ENCODE assay signal across 8 mouse cellular contexts in genomic region chr11:119227591-119227990, GRCm38 (mm10). TPM values are rescaled to one million over a fixed set of nuclear protein-coding genes. Genes with fewer than 3 reads are reported as not detected.
DNase-seq lines count a peak whose midpoint lies in the region; ATAC-seq and TF ChIP-seq lines count a peak whose summit lies in the region.

No protein-coding gene starts in this region.

- peak; percentile 63 to 64 for DNase-seq in cerebellum, postnatal 14 days
- DNase-seq in cerebellum, adult 11 months, result no peak
- no peak for DNase-seq in CH12.LX (ENCODE audit: extremely low read depth)
- DNase-seq in right cerebral cortex, adult 2 months (ENCODE audit: low spot score in 2 of 2), result no peak
- no peak for DNase-seq in urinary bladder, adult 18-20 months (ENCODE audit: low spot score in 2 of 2)
- no peak for DNase-seq in layer of hippocampus, adult 8-10 months (ENCODE audit: low spot score in 2 of 2)

- no peaks in the 10 kb centered on the region for H3K36me3 ChIP-seq in CH12.LX (replicated peaks in 1 of 2; ENCODE audit: control insufficient read depth in 1 of 2, insufficient read depth in 1 of 2, low read length in 1 of 2)
- no peaks in the 10 kb centered on the region for H3K36me3 ChIP-seq in heart, embryonic 13.5 days
- H3K36me3 ChIP-seq in liver, embryonic 16.5 days (ENCODE audit: control insufficient read depth, insufficient read depth), result no peaks in the 10 kb centered on the region

- no peak for TF ChIP-seq RAD21 in CH12.LX (IDR thresholded peaks at IDR 0.05; ENCODE audit: low read depth, low read length)

- in situ Hi-C loops in CH12.LX (cut with MboI; ENCODE audit: low pct_ligation_motif_present, low pct_unique_long_range_greater_than_20kb, low sequenced_read_pairs), result no loop called here

- TF ChIP-seq POLR2A in CH12.LX (IDR thresholded peaks at IDR 0.05; ENCODE audit: low read depth, low read length), result no peak

- H3K4me3 ChIP-seq in CH12.LX (replicated peaks in 1 of 3; ENCODE audit: low read depth in 2 of 3, low read length in 2 of 3, poor library complexity in 1 of 3), result peak overlapping the region; percentile 42 to 71 (median 47)
- peak overlapping the region; percentile 80 for H3K4me3 ChIP-seq in heart, embryonic 13.5 days
- H3K4me3 ChIP-seq in liver, embryonic 16.5 days (ENCODE audit: low read depth, low read length), result peak overlapping the region; percentile 66

- H3K4me2 ChIP-seq in CH12.LX (ENCODE audit: insufficient read depth, low read depth, poor library complexity, severe bottlenecking), result peak overlapping the region; percentile 97
- peak overlapping the region; percentile 100 for H3K4me2 ChIP-seq in heart, embryonic 13.5 days
- peak overlapping the region; percentile 77 for H3K4me2 ChIP-seq in liver, embryonic 16.5 days (ENCODE audit: low read depth, low read length)

- dilution Hi-C loops in CH12.LX (cut with MboI; ENCODE audit: extremely low pct_ligation_motif_present, extremely low pct_unique_long_range_greater_than_20kb, low sequenced_read_pairs), result no loop called here

- peaks cover 3 to 21% of the 10 kb centered on the region in 2 experiments for H3K4me1 ChIP-seq in CH12.LX (ENCODE audit: control insufficient read depth in 1 of 2, insufficient read depth in 2 of 2)
- H3K4me1 ChIP-seq in heart, embryonic 13.5 days, result peaks cover 39% of the 10 kb centered on the region
- peaks cover 9% of the 10 kb centered on the region for H3K4me1 ChIP-seq in liver, embryonic 16.5 days (ENCODE audit: control insufficient read depth, low read depth, low read length)

- no peak overlapping the region for H3K27ac ChIP-seq in CH12.LX (ENCODE audit: insufficient read depth, low read depth)
- peak overlapping the region; percentile 47; the same call in 1 of the 2 replicates for H3K27ac ChIP-seq in heart, embryonic 13.5 days (replicated peaks)
- no peak overlapping the region for H3K27ac ChIP-seq in liver, embryonic 16.5 days (ENCODE audit: low read length)

- H3K27me3 ChIP-seq in CH12.LX (replicated peaks), result peaks cover 95% of the 10 kb centered on the region
- H3K27me3 ChIP-seq in heart, embryonic 13.5 days (replicated peaks), result peaks cover 17% of the 10 kb centered on the region
- H3K27me3 ChIP-seq in liver, embryonic 16.5 days (ENCODE audit: control insufficient read depth, insufficient read depth, low read depth, low read length), result peaks cover 24% of the 10 kb centered on the region

- no peak for ATAC-seq in heart, embryonic 13.5 days (ENCODE audit: extremely low read depth, insufficient number of reproducible peaks, low FRiP score, low TSS enrichment)
- ATAC-seq in liver, embryonic 16.5 days (ENCODE audit: low read depth), result no peak

- H3K9me3 ChIP-seq in CH12.LX (replicated peaks; ENCODE audit: low read length), result peaks cover 5% of the 10 kb centered on the region
- no peaks in the 10 kb centered on the region for H3K9me3 ChIP-seq in heart, embryonic 13.5 days
- H3K9me3 ChIP-seq in liver, embryonic 16.5 days (replicated peaks; ENCODE audit: control insufficient read depth, low read length), result no peaks in the 10 kb centered on the region

- no peak for TF ChIP-seq CTCF in CH12.LX (conservative IDR thresholded peaks at IDR 0.05 in 1 of 2, IDR thresholded peaks at IDR 0.05 in 1 of 2; ENCODE audit: low read depth in 2 of 2, low read length in 2 of 2)

- no peak for TF ChIP-seq EP300 in CH12.LX (IDR thresholded peaks at IDR 0.05; ENCODE audit: low read length)

- H3K9ac ChIP-seq in CH12.LX (ENCODE audit: insufficient read depth, low read depth), result peak overlapping the region; percentile 91
- H3K9ac ChIP-seq in heart, embryonic 13.5 days, result peak overlapping the region; percentile 91
- peak overlapping the region; percentile 61 for H3K9ac ChIP-seq in liver, embryonic 16.5 days (ENCODE audit: low read depth, low read length)

- no peaks in the 10 kb centered on the region for H3K79me2 ChIP-seq in CH12.LX (replicated peaks; ENCODE audit: control insufficient read depth, extremely low read depth, insufficient read depth, poor library complexity, severe bottlenecking)

- WGBS in heart, embryonic 13.5 days, result 2% methylated on average over 12 of the region's 12 CpGs
- WGBS in liver, embryonic 16.5 days (ENCODE audit: insufficient replicate concordance), result 4% methylated on average over 12 of the region's 12 CpGs

TF ChIP-seq in CH12.LX, 34 proteins besides CTCF, POLR2A, EP300 and RAD21:
- TF ChIP-seq ZC3H11A (IDR thresholded peaks at IDR 0.05; ENCODE audit: low read depth, low read length) (no peak), MYC (IDR thresholded peaks at IDR 0.05; ENCODE audit: low read depth, low read length) (0 out of 2 replicates have a peak, but pooled peaks have one; percentile 29), ZMIZ1 (IDR thresholded peaks at IDR 0.05; ENCODE audit: low read depth, low read length) (no peak)

RNA-seq across cellular contexts. Expression of gene Tbc1d16, which starts 0.7 kb away (rescaled TPM):
- 9.4 and 15.9 TPM in 2 replicates for total RNA-seq in CH12.LX (2012; rRNA removed)
- total RNA-seq in CH12.LX (2014; rRNA removed), result 0.65 and 0.79 TPM in 2 replicates
- polyA plus RNA-seq in CH12.LX (2012; ENCODE audit: insufficient read length, low read depth), result 2.4 and 2.7 TPM in 2 replicates
- 9.6 and 9.7 TPM in 2 replicates for polyA plus RNA-seq in heart, embryonic 13.5 days (2015; fragmentation: Nextera tagmentation; extraction: Ambion mirVana)
- polyA plus RNA-seq in liver, embryonic 16.5 days (2015; fragmentation: Nextera tagmentation; extraction: Ambion mirVana), result 1.3 and 1.8 TPM in 2 replicates
- total RNA-seq in layer of hippocampus, adult 8-10 months (2022), result 10 to 100 TPM; 35.4 to 39.4 (median 36.7) TPM

RNA-seq across cellular contexts. Expression of gene Ccdc40, which starts 0.8 kb away (rescaled TPM):
- total RNA-seq in CH12.LX (2012; rRNA removed) (0.80 and 1.3 TPM in 2 replicates), CH12.LX (2014; rRNA removed) (0.82 and 0.97 TPM in 2 replicates)
- polyA plus RNA-seq in CH12.LX (2012; ENCODE audit: insufficient read length, low read depth), result 1.2 and 1.4 TPM in 2 replicates
- 1.5 and 3.1 TPM in 2 replicates for polyA plus RNA-seq in heart, embryonic 13.5 days (2015; fragmentation: Nextera tagmentation; extraction: Ambion mirVana)
- 0.61 and 0.68 TPM in 2 replicates for polyA plus RNA-seq in liver, embryonic 16.5 days (2015; fragmentation: Nextera tagmentation; extraction: Ambion mirVana)
- 1 to 10 TPM; 1.6 to 3.1 (median 2.4) TPM for total RNA-seq in layer of hippocampus, adult 8-10 months (2022)

RNA-seq across cellular contexts. Expression of gene Gaa, which starts 40.1 kb away (rescaled TPM):
- total RNA-seq in CH12.LX (2012; rRNA removed), result 80.8 and 105 TPM in 2 replicates
- 19.6 and 19.8 TPM in 2 replicates for total RNA-seq in CH12.LX (2014; rRNA removed)
- 91.0 and 93.2 TPM in 2 replicates for polyA plus RNA-seq in CH12.LX (2012; ENCODE audit: insufficient read length, low read depth)
- polyA plus RNA-seq in heart, embryonic 13.5 days (2015; fragmentation: Nextera tagmentation; extraction: Ambion mirVana), result 103 and 104 TPM in 2 replicates
- polyA plus RNA-seq in liver, embryonic 16.5 days (2015; fragmentation: Nextera tagmentation; extraction: Ambion mirVana), result 25.8 and 30.8 TPM in 2 replicates
- 100 to 1,000 TPM; 336 to 359 (median 339) TPM for total RNA-seq in layer of hippocampus, adult 8-10 months (2022)

Comparison
In these comparisons a context has a peak if more than half of its experiments do, and no peak if none do; other contexts are left out.
1. DNase-seq: peak in cerebellum, postnatal 14 days (2 of 2); none in cerebellum, adult 11 months (single experiment), CH12.LX (single experiment), right cerebral cortex, adult 2 months (0 of 2), urinary bladder, adult 18-20 months (0 of 2) and layer of hippocampus, adult 8-10 months (0 of 2).
2. Peak in every context shown above with its lines, with median percentiles within 50 percentile points of each other: H3K4me2 ChIP-seq, H3K4me3 ChIP-seq and H3K9ac ChIP-seq.